Comparison of ENCODE assay signal across 18 mouse cellular contexts in genomic region chr3:145356865-145357487, GRCm38 (mm10).
"Had no signal": no experiment of that assay in that cellular context is flagged by ENCODE, and none has a peak within 500 bp of the region (broad histone marks: within the 10 kb centered on the region; RNA-seq: fewer than 3 reads in every experiment).

No protein-coding gene starts in this region.

- H3K4me1 ChIP-seq: limb, embryonic 12.5 days; liver, embryonic 13.5 days; megakaryocyte, embryonic 14.5 days; midbrain, embryonic 15.5 days; neural tube, embryonic 12.5 days had no signal

- DNase-seq: kidney, adult 2 months; kidney, postnatal 4 days; liver; liver, embryonic 13.5 days; liver, postnatal 0 days; right cerebral cortex, adult 18-20 months; right cerebral cortex, postnatal 25 days; thymus, adult 2 months; thymus, postnatal 25 days had no signal

- H3K4me3 ChIP-seq: layer of hippocampus, adult 2 months; limb, embryonic 12.5 days; liver, embryonic 13.5 days; megakaryocyte, embryonic 14.5 days; midbrain, embryonic 15.5 days; neural tube, embryonic 12.5 days had no signal

- ATAC-seq: liver, postnatal 0 days; lung, postnatal 0 days; midbrain, embryonic 15.5 days had no signal

- H3K36me3 ChIP-seq: limb, embryonic 12.5 days; liver, embryonic 13.5 days; midbrain, embryonic 15.5 days; neural tube, embryonic 12.5 days had no signal

- H3K4me2 ChIP-seq: hindbrain, embryonic 14.5 days; limb, embryonic 12.5 days; liver, embryonic 13.5 days; midbrain, embryonic 11.5 days; midbrain, embryonic 15.5 days; neural tube, embryonic 12.5 days had no signal

- H3K27me3 ChIP-seq: limb, embryonic 12.5 days; liver, embryonic 13.5 days; megakaryocyte, embryonic 14.5 days; midbrain, embryonic 15.5 days; neural tube, embryonic 12.5 days had no signal

- H3K27ac ChIP-seq: hindbrain, embryonic 14.5 days; layer of hippocampus, adult 2 months; limb, embryonic 12.5 days; liver, embryonic 13.5 days; macrophage; midbrain, embryonic 15.5 days; neural tube, embryonic 12.5 days had no signal

- H3K9me3 ChIP-seq: limb, embryonic 12.5 days; liver, embryonic 13.5 days; midbrain, embryonic 15.5 days; neural tube, embryonic 12.5 days had no signal

- H3K9ac ChIP-seq: hindbrain, embryonic 14.5 days; limb, embryonic 12.5 days; liver, embryonic 13.5 days; liver, postnatal 0 days; midbrain, embryonic 15.5 days; neural tube, embryonic 12.5 days had no signal
